Mouse (Mus musculus) cortical plate, adult 2 months (tissue): Measurements from ENCODE around the gene Plpp1.

ENCODE experiments used
- CTCF ChIP-seq: fragments of 200-500 bp; IDR thresholded peaks from 2 replicates; pipeline ENCODE4 v1.5.1; 2011; ENCODE audit warnings: mild to moderate bottlenecking, control low read depth, low read length; ENCODE audit not compliant: insufficient read depth; ENCODE audit errors: extremely low read depth
- POLR2A ChIP-seq: fragments of 200-500 bp; IDR thresholded peaks from 2 replicates; pipeline ENCODE4 v1.6.1; 2011; ENCODE audit warnings: mild to moderate bottlenecking, low read length, control low read depth; ENCODE audit not compliant: insufficient read depth; ENCODE audit errors: extremely low read depth

DNA sequence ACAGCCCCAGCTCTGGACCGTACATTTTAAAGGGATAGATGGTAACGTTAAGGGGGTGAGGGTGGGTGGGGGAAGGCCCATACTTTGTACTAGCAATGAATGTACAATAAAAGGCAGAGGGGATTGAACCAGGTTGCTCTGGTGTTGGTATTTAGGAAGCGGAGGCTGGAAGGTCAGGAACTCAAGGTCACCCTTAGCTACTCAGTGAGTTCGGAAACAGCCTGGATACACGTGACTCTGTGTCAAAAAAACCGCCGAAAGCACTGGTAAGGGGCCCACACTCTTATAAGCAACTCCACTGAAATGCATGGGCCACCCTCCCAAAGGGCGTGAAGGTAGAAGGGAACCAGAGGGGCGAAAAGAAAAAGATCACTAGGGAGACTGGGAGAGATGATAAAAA lies 41.2 kb upstream of the Plpp1 start:
- TF ChIP-seq CTCF (no peak), POLR2A (no peak)
